Mouse (Mus musculus) CD4-positive, CD25-positive, alpha-beta regulatory T cell, adult 2 months (primary cell): ENCODE data around the gene Slc13a4.

Experiments
- DNase-seq: peaks from one replicate; pipeline ENCODE4 v3.0.0-alpha.2; 2012; ENCODE audit warnings: low read depth, low spot score

Gene Slc13a4

DNA sequence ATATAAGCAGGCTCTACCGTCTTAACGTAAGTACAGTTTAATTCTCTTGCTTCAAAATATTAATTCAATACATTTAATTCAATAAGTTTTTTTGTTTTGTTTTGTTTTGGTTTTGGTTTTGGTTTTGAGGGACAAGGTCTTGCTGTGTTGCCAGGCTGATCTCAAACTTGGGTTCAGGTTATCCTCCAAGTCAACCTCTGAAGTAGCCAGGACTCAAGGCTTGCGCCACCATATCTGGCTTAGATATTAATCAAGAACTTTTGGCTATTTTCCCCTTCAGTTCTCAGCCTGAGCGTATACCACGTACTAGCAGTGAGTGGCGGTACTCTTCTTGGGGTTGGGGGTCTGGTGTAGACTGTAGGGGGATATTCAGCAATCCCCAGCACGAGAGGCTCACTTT, 5.3 kb downstream of the Slc13a4 start:
- DNase-seq, result no peak

DNA sequence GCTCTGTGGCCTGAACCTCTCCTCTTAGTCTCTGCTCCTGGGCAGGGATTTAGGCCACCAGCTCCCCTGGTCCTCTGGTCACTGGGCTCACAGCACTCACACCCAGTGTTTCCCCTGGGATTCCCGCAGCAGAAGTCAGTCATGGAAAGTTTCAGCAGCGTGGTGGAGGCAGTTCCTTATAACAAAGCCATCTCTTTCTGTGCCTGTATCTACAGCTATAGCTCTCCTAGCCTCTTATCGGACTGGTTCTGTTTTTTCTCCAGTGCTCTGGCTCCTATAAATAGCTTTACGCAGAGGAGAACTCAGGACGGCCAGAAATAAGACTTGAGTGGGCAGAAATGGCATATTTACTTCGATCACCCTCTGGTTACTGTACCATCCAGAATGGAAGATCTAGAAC, 9.6 kb downstream of the Slc13a4 start:
- no peak for DNase-seq

DNA sequence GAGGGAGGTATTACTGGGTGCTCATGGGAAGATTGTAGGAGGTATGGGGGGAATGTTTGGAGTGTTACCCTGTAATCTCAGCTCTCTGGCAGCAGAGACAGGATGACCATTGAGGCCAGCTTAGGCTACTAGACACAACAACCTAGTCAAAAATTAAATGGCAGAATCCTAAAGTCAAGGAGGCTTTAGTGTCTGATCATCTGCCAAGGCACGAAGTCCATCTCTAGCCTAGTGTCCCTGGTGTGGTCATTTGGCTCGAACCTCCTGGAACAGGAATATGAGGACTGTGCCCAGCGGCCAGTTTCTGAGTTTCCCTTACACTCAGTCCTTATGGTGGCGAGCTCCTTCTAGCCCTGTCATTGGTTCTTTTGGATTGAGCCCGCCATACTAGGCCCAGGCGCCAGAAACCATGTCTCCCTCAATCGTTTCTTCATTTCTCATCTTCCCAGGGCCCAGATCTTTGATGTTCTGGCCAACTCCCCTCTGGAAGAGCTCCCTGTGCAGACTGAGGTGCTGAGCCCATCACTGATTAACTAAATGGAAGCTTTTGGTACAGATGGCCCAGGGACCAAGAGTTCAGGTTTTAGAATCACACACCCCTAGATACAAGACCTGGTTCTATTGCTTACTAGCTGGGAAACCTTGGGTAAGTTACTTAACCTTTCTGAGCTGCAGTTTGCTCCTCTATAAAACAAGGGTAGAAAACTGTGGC, 10.3 kb downstream of the Slc13a4 start:
- no peak for DNase-seq

DNA sequence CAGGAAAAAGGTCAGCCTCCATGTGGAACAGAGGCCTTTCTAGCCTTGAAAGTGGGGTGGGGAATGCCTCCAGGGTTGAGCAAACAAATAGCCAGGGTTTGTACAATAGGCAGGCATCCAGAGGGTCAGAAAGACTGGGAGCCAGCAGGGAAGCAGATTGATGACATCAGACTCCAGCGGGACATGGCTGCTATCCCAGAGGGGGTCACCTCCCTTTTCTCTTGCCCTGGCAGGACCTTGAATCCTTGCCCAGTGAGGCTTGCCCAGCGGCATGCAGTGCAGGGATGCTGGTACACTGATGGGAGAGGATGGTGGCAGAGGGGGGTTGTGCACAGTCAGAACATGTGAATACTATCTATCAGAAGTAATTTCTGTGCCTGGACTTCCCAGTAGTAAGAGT, 10.9 kb downstream of the Slc13a4 start:
- DNase-seq, result no peak

DNA sequence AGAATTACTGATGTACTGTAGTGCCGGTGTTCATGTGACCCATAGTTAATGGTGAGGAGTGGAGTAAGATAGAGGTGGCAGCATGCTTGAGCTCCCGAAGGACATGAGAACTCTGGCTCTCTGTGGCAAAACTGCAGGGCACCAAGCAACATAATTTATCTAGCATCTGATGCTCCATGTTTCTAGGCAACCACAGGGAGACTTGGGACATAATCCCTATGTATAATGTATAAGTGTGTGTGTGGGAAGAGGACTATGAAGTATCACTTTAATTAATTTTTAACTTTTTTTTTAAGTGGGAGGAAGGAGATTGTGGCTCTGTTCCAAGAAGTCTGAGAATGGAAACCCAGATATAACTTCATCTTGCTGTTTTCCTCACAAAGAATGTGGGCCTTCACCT, 13.0 kb downstream of the Slc13a4 start:
- no peak for DNase-seq

DNA sequence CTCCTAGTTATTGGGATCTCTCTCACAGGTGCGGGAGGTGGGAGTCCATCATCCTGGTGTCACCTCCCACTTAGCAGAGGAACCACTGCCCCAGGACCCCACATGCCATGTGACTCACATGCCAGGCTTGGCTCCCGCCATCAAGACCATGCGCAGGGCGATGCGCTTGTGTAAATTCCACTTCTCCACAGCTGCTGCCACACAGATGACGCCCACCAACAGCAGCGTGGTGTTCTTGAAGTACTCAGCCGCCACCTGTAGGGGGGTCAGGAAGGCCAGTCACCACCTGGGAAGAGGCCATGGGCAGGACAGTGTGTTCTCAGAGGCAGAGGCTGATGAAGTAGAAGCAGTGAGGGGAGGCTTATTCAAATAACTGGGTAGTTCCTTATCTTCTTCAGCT, 18.3 kb downstream of the Slc13a4 start:
- no peak for DNase-seq

DNA sequence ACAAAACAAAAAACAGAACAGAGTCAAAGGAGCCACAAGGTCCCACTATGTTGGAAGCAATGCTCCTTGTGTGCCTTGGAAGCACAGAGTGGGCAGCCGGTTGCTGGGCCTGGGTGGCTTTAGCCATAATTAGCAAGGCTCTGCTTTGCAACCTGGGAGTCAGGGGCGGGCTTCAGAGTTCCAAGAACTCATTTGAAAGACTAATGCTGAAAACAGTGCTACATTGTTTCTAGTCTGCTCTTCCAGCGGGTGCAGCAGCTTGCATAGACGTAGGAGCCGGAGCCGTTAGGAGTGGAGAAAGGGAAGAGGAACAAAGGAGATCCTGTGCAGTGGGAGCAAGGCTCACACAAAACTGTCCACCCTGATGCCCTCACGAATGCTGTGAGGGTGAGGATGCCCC, 19.0 kb downstream of the Slc13a4 start:
- no peak for DNase-seq

DNA sequence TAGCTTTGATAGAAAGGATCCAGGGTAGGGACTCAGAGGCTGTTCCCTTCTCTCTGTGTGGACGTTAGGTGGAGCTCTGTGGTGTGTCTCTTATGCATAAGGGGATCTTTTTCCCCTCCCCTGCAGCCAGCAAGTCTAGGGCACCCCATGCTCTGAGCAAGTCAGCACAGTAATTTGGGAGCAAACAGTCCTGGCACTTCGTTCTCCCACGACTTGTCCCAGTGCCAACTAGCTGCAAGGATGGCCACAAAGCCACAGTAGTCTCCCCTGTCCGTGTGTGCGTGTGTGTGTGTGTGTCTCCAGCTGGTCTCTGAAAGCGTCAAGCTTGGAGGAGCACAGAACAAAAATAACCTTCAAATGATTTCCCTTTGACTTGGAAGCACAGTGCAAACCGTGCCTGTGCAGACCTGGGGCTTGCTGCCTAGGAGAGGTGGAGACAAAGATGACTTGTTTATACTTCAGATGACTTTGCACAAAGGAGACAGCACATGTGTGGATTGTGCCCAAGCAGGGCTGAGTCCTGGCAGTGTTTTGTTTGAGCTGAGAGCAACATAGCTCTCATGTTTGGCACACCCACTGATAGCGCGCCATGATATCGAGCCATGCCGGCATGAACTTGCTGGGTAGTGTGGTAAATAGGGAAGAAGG, 19.7 kb downstream of the Slc13a4 start:
- no peak for DNase-seq

DNA sequence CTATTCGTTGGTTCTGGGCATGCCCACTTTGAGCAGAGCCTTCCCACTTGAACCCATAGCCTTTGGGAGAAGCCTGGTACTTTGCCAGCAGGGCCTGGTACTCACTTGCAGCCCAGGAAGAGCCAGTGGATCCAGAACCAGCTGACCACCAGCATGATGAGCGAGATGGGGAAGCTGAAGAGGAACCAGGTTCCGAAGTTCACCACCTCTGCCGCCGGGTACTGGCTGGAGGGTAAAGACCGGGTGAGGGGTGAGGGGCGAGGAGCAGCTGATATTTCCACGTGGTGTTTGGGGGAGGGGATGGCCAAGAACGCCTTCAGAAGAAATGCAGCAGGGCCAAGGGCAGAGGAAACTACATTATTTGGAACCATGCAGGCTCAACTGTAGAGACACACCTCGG, 28.6 kb downstream of the Slc13a4 start:
- DNase-seq, result no peak

DNA sequence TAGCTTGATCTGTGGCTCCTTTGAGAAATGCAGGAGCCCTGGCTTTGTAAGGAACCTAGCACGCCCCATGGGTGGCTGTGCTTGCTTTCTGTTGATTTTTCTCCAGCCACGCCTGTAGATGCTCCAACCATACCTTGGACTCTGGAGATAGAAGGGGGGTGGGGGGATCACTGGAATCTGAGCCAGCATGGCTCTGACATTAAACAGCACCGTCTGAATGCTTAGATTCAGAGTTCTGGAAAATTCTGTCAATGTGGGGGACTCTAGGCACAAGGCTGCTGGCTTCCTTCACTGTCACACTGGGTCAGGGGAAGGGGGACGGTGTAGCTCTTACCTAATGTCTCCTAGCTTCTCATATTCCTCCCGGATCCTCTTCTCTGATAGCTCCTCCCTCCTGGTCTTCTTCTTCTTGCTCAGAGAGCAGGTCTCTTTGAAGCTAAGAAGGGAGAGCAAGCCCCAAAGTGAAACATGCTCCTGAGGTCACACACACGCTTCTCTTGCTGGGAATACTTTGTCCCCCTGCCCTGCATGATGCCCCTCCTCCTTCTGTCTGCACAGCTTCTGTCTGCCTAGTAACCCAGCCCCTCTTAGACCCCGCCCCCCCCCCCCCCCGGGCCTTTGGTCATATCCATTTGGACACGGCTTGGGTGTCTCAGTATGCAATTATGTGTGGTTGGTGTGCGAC, 29.9 kb downstream of the Slc13a4 start:
- DNase-seq, result no peak

DNA sequence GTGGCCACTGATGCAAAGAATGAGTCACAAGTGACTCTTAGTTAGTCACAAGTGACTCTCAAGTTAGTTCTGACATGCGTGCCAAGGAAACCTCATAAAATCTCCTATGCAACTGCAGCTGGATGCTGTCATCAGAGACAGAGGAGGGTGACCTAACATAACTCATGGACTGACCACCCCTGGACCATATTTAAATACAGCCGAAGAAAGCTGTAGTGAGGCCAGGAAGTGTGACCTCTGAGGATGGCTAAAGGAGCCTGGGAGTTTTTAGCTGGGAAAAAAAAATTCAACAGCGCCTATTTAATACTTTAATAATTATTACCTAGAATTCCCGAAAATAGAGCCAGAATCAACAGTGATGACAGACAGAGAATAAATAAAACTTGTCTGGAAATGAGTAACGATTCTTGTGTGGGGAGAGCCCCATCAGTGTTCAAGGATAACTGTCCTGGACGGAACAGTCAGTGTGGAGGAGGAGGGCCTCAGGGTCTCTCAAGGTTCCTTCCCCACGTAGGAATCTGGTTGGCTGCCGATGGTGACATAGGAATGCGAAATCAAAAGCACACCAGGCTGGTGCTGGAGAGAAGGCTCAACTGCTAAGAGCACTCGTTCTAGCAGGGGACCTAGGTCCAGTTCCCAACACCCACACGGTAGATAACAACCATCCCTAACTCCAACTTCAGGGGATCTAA, 34.4 kb downstream of the Slc13a4 start:
- DNase-seq, result no peak

DNA sequence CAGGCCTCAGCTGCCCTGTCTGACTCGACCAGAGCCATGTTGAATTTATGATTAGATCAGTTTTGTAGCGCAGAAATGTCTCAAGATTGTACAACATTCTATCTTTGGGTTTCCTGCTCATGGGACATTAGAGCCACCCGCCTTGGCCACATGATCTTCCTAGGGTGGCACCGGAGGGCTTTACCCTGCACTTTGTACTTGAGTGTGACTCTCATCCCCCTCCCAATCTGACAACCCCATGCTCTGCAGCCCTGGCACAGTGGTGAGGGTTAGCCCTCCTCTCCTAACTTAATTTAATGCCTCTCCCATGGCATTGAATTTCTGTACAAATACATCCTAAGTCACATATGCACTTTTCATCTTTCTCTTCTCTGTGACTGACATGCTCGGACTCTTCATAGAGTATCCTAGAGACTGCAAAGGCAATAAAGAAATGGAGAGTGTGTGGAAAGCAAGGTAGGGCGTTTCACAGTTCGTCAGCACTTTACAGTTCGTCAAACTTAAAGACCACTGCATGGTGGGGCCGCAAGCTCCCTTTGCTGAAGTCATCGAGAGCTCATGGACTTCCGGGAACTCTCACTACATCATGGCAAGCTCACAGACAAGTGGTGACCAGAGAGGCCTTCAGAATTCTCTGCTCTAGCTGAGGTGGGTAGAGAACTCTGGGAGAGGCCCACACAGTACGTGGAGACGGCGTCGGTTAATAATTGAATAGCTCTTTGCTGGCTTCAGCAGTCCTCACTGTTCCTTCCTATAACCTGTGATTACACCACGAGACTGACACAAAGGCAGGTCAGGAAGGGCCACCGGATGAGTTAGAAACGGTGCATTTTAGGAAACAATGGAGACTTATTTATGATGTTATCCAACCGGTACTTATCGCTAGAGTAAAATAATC, 35.8 kb downstream of the Slc13a4 start:
- DNase-seq, result no peak

DNA sequence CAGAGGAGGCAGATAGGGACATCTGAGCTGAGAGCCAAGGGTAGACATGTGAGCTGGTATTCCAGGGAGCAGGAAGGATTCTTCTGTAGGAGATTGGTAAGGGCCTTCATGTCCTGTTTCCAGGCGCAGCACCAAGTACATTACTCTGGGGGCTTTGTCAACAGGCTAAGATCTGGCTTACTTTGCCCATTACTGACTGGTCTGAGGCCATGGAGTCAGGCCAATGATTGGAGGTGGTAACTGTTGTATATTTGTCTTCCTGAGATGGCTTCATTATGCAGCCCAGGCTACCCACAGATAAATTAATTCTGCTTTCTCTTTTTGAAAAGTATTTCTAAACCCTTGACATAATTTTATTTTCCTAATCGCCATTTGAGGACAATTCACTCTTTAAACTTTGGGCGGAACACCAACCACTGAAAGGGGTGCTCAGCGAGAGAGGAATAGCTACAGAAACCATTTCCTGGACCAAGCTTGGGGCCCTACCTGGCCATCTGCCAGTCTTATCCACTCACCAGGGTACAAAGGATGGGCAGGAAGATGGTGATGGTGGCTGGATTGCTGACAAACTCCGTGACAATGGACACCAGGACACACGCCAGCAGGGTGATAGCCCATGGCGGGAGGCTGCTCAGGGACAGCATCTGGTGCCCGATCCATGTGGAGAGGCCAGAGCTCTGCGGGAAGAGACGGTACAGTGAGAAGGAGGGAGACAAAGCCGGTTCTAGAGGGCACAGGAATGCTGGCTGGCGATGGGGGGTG, 36.7 kb downstream of the Slc13a4 start:
- DNase-seq, result no peak

DNA sequence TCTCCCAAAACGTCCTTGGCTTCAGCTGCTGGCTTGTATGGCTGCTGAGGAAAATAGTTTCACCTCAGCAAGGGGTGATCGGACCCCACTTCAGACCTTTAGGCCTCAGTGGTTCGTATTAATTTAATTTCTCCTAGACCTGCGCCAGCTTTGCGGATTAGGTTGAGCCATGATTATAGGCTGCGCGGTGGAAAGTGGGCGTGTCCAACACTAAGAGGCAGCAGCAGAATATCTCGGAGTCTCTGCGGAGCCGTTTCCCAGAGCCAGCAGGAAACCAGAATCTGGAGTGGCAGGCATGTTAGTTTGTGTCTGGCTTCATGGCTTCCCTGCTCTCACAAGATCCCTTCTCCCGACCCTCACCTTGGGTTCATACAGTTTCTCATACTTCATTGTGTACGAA, 38.3 kb downstream of the Slc13a4 start:
- no peak for DNase-seq

DNA sequence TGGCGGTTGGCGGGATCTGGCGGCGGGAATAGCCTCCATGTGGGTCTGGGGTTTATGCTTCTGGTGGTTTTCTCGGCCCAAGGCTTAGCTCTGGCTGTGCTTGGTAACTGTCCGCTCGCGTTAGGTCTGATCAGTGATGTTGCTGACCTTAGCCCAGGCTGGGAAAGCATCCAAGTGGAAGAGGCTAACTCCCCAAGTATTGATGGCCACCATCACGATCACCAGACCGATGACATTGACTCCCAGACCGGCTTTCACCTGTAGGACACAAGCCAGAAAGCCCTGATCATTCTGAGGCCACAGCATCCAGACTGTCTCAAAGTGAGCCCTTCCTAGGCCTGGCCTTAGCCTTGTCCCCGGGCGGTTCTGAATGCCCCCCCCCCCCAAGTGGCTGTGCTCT, 39.2 kb downstream of the Slc13a4 start:
- no peak for DNase-seq

DNA sequence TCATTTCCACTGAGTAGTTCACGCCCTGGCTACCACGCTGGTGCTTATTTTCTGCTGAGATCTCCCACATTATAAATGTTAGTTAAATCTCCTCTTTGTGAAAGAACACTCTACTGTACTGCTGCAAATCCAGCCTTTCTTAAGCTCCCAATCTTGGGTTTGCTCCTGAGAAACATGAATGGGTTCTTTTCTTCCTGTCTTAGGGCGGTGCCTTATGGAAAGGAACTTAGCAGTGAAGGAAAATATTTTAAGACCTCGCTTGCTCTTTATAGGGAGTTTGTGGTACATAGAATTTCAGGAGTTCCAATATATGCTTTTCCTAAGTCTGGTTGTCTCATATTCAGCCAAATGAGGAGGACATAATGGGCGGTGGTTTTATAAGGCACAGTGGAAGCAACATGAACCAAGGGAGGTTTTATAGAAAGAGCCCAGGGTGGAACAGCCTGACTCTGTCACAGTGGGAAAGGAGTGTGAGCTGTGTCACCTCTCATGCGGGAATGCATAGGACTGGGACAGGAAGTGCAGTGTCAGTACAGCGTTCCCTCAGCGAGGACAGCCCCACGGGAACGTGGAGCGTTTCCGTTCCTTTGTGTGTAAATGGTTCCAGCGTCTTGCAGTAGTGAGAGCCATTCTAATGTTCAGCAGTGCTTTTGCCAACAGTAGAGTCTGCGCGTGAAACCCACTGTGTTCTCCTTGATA, 42.2 kb downstream of the Slc13a4 start:
- no peak for DNase-seq

DNA sequence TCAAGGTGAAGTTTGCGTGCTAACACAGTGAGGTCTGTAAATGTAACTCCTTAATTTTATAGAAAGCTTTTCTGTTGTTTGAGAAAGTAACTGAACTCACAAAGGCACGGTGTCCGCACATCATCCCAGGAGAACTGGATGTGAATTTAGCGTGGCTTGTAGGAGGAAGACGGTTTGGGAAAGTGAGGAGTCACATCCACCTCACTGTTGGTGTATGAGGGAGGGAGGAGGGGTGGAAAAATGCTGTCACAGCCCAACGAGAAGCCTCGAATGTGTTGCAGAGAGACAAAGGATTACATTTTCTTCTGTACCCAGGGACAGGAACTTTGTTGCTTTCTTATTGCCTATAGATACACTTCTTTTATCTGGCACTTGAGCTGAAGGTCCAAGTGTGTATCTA, 47.4 kb downstream of the Slc13a4 start:
- no peak for DNase-seq

DNA sequence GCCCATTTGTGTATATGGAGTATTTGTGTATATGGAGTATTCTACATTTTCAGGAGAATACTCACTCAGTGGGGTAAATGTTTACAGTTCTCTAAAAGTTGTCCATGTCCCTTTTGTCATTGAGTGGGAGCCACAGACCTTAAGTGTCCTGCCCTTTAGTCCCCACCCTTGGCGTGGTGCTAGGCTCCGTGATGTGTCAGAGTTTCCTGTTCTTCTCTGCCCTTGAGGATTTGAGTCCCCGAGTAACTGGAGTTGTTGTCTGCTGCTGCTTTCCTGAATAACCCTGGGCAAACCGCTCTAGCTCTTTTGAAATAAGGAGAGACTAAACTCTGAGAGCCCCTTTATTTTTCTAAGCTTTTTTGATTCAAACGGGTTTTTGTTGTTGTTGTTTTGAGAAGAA, 48.4 kb downstream of the Slc13a4 start:
- DNase-seq, result no peak

DNA sequence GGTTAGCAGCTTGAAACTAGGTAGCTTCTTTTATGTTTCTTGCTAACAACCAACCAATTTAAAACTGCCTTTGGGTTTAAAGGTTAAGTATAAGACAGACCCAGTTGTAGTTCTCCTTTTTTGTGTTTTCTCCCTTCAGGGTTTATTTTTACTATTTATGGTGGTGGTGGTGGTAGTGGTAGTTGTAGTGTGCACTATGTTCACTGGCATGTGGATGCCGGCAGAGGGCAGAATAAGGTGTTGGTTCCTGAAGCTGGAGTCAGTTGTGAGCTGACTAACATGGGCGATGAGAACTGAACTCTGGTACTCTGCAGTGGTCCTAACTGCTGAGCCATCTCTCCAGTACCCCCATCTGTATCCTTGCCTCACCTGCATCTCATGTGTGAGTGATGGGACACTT, 49.0 kb downstream of the Slc13a4 start:
- no peak for DNase-seq

DNA sequence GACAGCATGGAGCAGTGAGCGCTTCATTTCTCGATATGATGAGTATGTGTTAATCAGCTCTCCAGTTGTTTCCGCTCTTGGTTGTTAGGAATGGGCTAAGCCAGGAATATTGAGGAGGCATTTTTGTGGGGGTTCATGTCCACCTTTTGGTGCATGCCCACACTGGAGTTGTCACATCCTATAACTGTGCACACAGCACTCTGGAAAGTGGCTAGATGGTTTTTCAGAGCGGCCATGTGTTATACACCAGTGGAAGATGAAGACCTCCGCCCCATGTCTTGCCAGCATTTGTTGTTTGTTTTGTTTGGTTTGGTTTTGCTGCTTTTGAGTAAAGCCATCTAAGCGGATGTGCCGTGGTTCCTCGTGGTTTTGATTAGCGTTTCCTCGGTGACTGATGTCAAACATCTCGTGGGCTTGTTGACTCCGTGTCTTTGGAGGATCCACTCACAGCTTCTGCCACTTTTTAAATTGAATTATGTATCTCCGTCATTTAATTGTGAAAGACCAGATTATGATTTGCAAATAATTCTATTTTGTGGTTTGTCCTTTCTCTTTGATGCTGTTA, 50.2 kb downstream of the Slc13a4 start:
- DNase-seq, result peak; percentile 58
